Mouse (Mus musculus) midbrain, postnatal 0 days (tissue): ENCODE measurements at regions not wholly inside any gene's neighbourhood (a gene's known extent, or its start where the extent isn't known, plus 50 kb on each side); places are given as distances from the start of the nearest gene placed in this dataset.
A peak's percentile ranks its signal among the peaks of the same experiment; 100 is the strongest.

ENCODE experiments used
- ATAC-seq: fragments of 200-750 bp; cut with Nextera tagmentation; 2 replicates; pipeline ENCODE4 v1.8.0; 2017; ENCODE audit warnings: moderate number of reproducible peaks, mild to moderate bottlenecking, moderate TSS enrichment, moderate library complexity; ENCODE audit not compliant: low FRiP score
- DNase-seq: peaks from one replicate; pipeline ENCODE4 v3.0.0-alpha.2; 2015; ENCODE audit warnings: low spot score
- H3K27ac ChIP-seq: fragments of 300-500 bp; sonication (generic); 2 replicates; pipeline ENCODE4 v1.5.1; 2014; ENCODE audit warnings: low read depth, mild to moderate bottlenecking, low read length, mixed read lengths
- H3K27me3 ChIP-seq: fragments of 300-500 bp; sonication (generic); 2 replicates; pipeline ENCODE4 v1.6.1; 2014; ENCODE audit warnings: low read length, control low read depth, mixed read lengths; ENCODE audit not compliant: insufficient read depth
- H3K36me3 ChIP-seq: fragments of 300-500 bp; sonication (generic); 2 replicates; pipeline ENCODE4 v1.6.1; 2014; ENCODE audit warnings: low read length, control low read depth, mixed read lengths; ENCODE audit not compliant: insufficient read depth
- H3K4me1 ChIP-seq: fragments of 300-500 bp; sonication (generic); 2 replicates; pipeline ENCODE4 v1.6.1; 2014; ENCODE audit warnings: mild to moderate bottlenecking, control low read depth, antibody characterized with exemption, low read length, mixed read lengths; ENCODE audit not compliant: insufficient read depth
- H3K4me2 ChIP-seq: fragments of 300-500 bp; sonication (generic); 2 replicates; pipeline ENCODE4 v1.6.1; 2014; ENCODE audit warnings: low read depth, mild to moderate bottlenecking, low read length, mixed read lengths; ENCODE audit not compliant: poor library complexity, severe bottlenecking
- H3K4me3 ChIP-seq: fragments of 300-500 bp; sonication (generic); 2 replicates; pipeline ENCODE4 v1.5.1; 2014; ENCODE audit warnings: low read depth, mild to moderate bottlenecking, low read length, moderate library complexity
- H3K9ac ChIP-seq: fragments of 300-500 bp; sonication (generic); replicated peaks from 2 replicates; pipeline ENCODE4 v1.6.1; 2014; ENCODE audit warnings: mild to moderate bottlenecking, low read length, moderate library complexity, mixed read lengths; ENCODE audit not compliant: poor library complexity, severe bottlenecking
- H3K9me3 ChIP-seq: fragments of 300-500 bp; sonication (generic); 2 replicates; pipeline ENCODE4 v1.6.1; 2016; ENCODE audit warnings: low read length, control low read depth
- CTCF ChIP-seq: IDR thresholded peaks from 2 replicates; pipeline ENCODE4 v1.5.1; 2016; ENCODE audit warnings: antibody characterized with exemption, mild to moderate bottlenecking
- WGBS: fragments of 180-500 bp; shearing (Covaris S2); extraction: QIAGEN DNeasy Blood & Tissue Kit; methylation state at CpG from one replicate; pipeline ENCODE4 v1.1.7; 2014; 5-methylcytosine and 5-hydroxymethylcytosine counted together

- 97% methylated on average over 1 of the region's 1 CpGs for WGBS
- no peak overlapping the region for H3K27ac ChIP-seq
- DNase-seq = no peak
- ATAC-seq = no peak
- H3K4me1 ChIP-seq = no peaks in the 10 kb centered on the region
- H3K4me2 ChIP-seq = no peak overlapping the region
- no peak for TF ChIP-seq CTCF
- H3K27me3 ChIP-seq = no peaks in the 10 kb centered on the region
- H3K9ac ChIP-seq = no peak overlapping the region
- H3K9me3 ChIP-seq = no peaks in the 10 kb centered on the region
- no peak overlapping the region for H3K4me3 ChIP-seq
- H3K36me3 ChIP-seq = no peaks in the 10 kb centered on the region
Measured at GRCm38 (mm10) chr15:62960623-62961022, 884.4 kb downstream of the Gsdmc2 start.

- Histone ChIP-seq H3K4me3 (no peak overlapping the region), H3K27me3 (no peaks in the 10 kb centered on the region), H3K4me2 (no peak overlapping the region), H3K9ac (no peak overlapping the region), H3K36me3 (no peaks in the 10 kb centered on the region), H3K9me3 (no peaks in the 10 kb centered on the region), H3K4me1 (no peaks in the 10 kb centered on the region), H3K27ac (no peak overlapping the region)
- no peak for TF ChIP-seq CTCF
- DNase-seq (no peak), ATAC-seq (no peak)
- 92% methylated on average over 2 of the region's 2 CpGs for WGBS
Measured at GRCm38 (mm10) chr15:62958506-62959330, 886.3 kb downstream of the Gsdmc2 start.

- Histone ChIP-seq H3K9ac (no peak overlapping the region), H3K27ac (no peak overlapping the region), H3K9me3 (no peaks in the 10 kb centered on the region), H3K27me3 (no peaks in the 10 kb centered on the region), H3K4me3 (no peak overlapping the region), H3K4me1 (no peaks in the 10 kb centered on the region), H3K4me2 (no peak overlapping the region), H3K36me3 (no peaks in the 10 kb centered on the region)
- WGBS = 79% methylated on average over 1 of the region's 1 CpGs
- DNase-seq = no peak
- ATAC-seq = no peak
- TF ChIP-seq CTCF = no peak
Measured at GRCm38 (mm10) chr15:62954889-62955288, 890.1 kb downstream of the Gsdmc2 start.

GRCm38 (mm10) chr15:62954322-62954820, 890.6 kb downstream of the Gsdmc2 start:
- H3K4me3 ChIP-seq = no peak overlapping the region
- H3K36me3 ChIP-seq = no peaks in the 10 kb centered on the region
- H3K4me2 ChIP-seq = no peak overlapping the region
- no peaks in the 10 kb centered on the region for H3K27me3 ChIP-seq
- ATAC-seq (no peak), DNase-seq (no peak)
- no peak overlapping the region for H3K27ac ChIP-seq
- no peaks in the 10 kb centered on the region for H3K9me3 ChIP-seq
- TF ChIP-seq CTCF = no peak
- H3K4me1 ChIP-seq = no peaks in the 10 kb centered on the region
- WGBS = 76% methylated on average over 9 of the region's 9 CpGs
- no peak overlapping the region for H3K9ac ChIP-seq

- DNase-seq (peak; percentile 9), ATAC-seq (no peak)
- Histone ChIP-seq H3K27ac (no peak overlapping the region), H3K9me3 (no peaks in the 10 kb centered on the region), H3K9ac (no peak overlapping the region), H3K27me3 (no peaks in the 10 kb centered on the region), H3K4me3 (no peak overlapping the region), H3K4me1 (no peaks in the 10 kb centered on the region), H3K4me2 (no peak overlapping the region), H3K36me3 (no peaks in the 10 kb centered on the region)
- WGBS = 51% methylated on average over 6 of the region's 6 CpGs
- no peak for TF ChIP-seq CTCF
Measured at GRCm38 (mm10) chr15:62953215-62953941, 891.6 kb downstream of the Gsdmc2 start.
